ENCODE assay signal across 14 mouse cellular contexts in the genomic region with DNA sequence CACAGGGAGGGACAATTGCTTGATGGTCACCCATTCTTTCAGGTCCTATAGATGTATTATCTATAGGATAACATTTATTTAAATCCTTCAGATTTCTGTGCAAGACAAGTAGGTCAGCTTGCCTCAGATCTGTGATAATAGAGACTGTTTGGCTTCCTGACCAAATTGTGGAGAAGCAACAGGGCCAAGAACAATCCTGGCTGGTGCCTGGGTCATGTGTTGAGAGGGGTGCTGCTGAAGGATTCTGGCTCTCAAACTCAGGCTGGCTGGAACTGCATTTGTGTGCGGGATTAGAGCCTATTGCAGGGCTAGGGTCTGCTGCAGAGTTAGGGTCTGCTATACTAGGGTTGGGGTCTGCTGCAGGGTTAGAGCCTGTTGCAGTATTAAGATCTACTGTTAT.
DNase-seq lines count a peak whose midpoint lies in the region; ATAC-seq and TF ChIP-seq lines count a peak whose summit lies in the region.
"Had no signal": no experiment of that assay in that cellular context is flagged by ENCODE, and none has a peak within 500 bp of the region (broad histone marks: within the 10 kb centered on the region; RNA-seq: fewer than 3 reads in every experiment).

No protein-coding gene starts in this region.

- H3K4me1 ChIP-seq in heart, embryonic 12.5 days (replicated peaks): peaks cover 11% of the 10 kb centered on the region
- H3K4me1 ChIP-seq in lung, postnatal 0 days (ENCODE audit: insufficient read depth, low read depth, low read length): no peaks in the 10 kb centered on the region
- H3K4me1 ChIP-seq: embryonic facial prominence, embryonic 15.5 days; limb, embryonic 15.5 days; neural tube, embryonic 15.5 days had no signal

- H3K9me3 ChIP-seq in heart, embryonic 12.5 days (replicated peaks): no peaks in the 10 kb centered on the region
- no peaks in the 10 kb centered on the region for H3K9me3 ChIP-seq in lung, postnatal 0 days (ENCODE audit: low read length)
- H3K9me3 ChIP-seq: embryonic facial prominence, embryonic 15.5 days; hindbrain, embryonic 13.5 days; limb, embryonic 15.5 days; midbrain, embryonic 10.5 days; neural tube, embryonic 15.5 days had no signal

- DNase-seq in heart, adult 11 months: peak; percentile 95
- peak; percentile 21 for DNase-seq in ovary, adult 18-20 months (ENCODE audit: low spot score)
- no peak for DNase-seq in ovary, postnatal 10 days (ENCODE audit: low spot score)
- peak; percentile 42 for DNase-seq in lung, postnatal 0 days (ENCODE audit: low spot score)
- DNase-seq in right cerebral cortex, postnatal 36 days (ENCODE audit: low spot score in 2 of 2): no peak
- DNase-seq in spleen, adult 18-20 months: no peak
- DNase-seq: embryo, embryonic 11 days; thymus, adult 18-20 months had no signal

- no peak overlapping the region for H3K4me3 ChIP-seq in heart, embryonic 12.5 days
- H3K4me3 ChIP-seq in lung, postnatal 0 days (ENCODE audit: low read depth, low read length): no peak overlapping the region
- H3K4me3 ChIP-seq: embryonic facial prominence, embryonic 15.5 days; hindbrain, embryonic 13.5 days; limb, embryonic 15.5 days; midbrain, embryonic 10.5 days; neural tube, embryonic 15.5 days had no signal

- no peak for TF ChIP-seq CTCF in lung, postnatal 0 days (IDR thresholded peaks at IDR 0.05)

- H3K36me3 ChIP-seq in heart, embryonic 12.5 days: no peaks in the 10 kb centered on the region
- H3K36me3 ChIP-seq in lung, postnatal 0 days (ENCODE audit: insufficient read depth, low read length): no peaks in the 10 kb centered on the region
- H3K36me3 ChIP-seq: embryonic facial prominence, embryonic 15.5 days; hindbrain, embryonic 13.5 days; limb, embryonic 15.5 days; midbrain, embryonic 10.5 days; neural tube, embryonic 15.5 days had no signal

- no peak for TF ChIP-seq EP300 in lung, postnatal 0 days (IDR thresholded peaks at IDR 0.05)

- no peaks in the 10 kb centered on the region; the same call in 1 of the 2 replicates for H3K27me3 ChIP-seq in heart, embryonic 12.5 days (replicated peaks)
- no peaks in the 10 kb centered on the region for H3K27me3 ChIP-seq in lung, postnatal 0 days (replicated peaks; ENCODE audit: insufficient read depth, low read length)
- H3K27me3 ChIP-seq: embryonic facial prominence, embryonic 15.5 days; hindbrain, embryonic 13.5 days; limb, embryonic 15.5 days; neural tube, embryonic 15.5 days had no signal

- no peak overlapping the region for H3K27ac ChIP-seq in heart, embryonic 12.5 days (ENCODE audit: poor library complexity, severe bottlenecking)
- H3K27ac ChIP-seq in lung, postnatal 0 days (ENCODE audit: low read length): 0 out of 2 replicates have a peak overlapping the region, but pooled peaks have one; percentile 20
- H3K27ac ChIP-seq: embryonic facial prominence, embryonic 15.5 days; hindbrain, embryonic 13.5 days; limb, embryonic 15.5 days; midbrain, embryonic 10.5 days; neural tube, embryonic 15.5 days had no signal

- ATAC-seq in heart, embryonic 12.5 days (ENCODE audit: insufficient number of reproducible peaks, low FRiP score): no peak
- peak; percentile 42 for ATAC-seq in lung, postnatal 0 days

- H3K4me2 ChIP-seq in heart, embryonic 12.5 days: no peak overlapping the region
- H3K4me2 ChIP-seq in lung, postnatal 0 days (replicated peaks; ENCODE audit: low read depth, low read length): no peak overlapping the region
- H3K4me2 ChIP-seq: embryonic facial prominence, embryonic 15.5 days; hindbrain, embryonic 13.5 days; limb, embryonic 15.5 days; neural tube, embryonic 15.5 days had no signal

- H3K9ac ChIP-seq in heart, embryonic 12.5 days: no peak overlapping the region
- no peak overlapping the region for H3K9ac ChIP-seq in lung, postnatal 0 days (replicated peaks; ENCODE audit: low read depth)
- H3K9ac ChIP-seq: embryonic facial prominence, embryonic 15.5 days; hindbrain, embryonic 13.5 days; limb, embryonic 15.5 days; neural tube, embryonic 15.5 days had no signal

- 75% methylated on average over 1 of the region's 1 CpGs for WGBS in heart, embryonic 12.5 days
- WGBS in lung, postnatal 0 days: 61% methylated on average over 1 of the region's 1 CpGs

Comparison
In these comparisons a context has a peak if more than half of its experiments do, and no peak if none do; other contexts are left out.
1. DNase-seq: peak in heart, adult 11 months (single experiment), ovary, adult 18-20 months (single experiment) and lung, postnatal 0 days (single experiment); none in ovary, postnatal 10 days (single experiment), right cerebral cortex, postnatal 36 days (0 of 2) and spleen, adult 18-20 months (0 of 2).